Mouse (Mus musculus): ENCODE measurements around the gene Nelfcd. TPM values are rescaled to one million over a fixed set of nuclear protein-coding genes. Genes with fewer than 3 reads are reported as not detected.

Gene Nelfcd
- total RNA-seq, 2 experiments from 2014 or later, result 77.8 to 88.0 TPM

GRCm38 (mm10) chr2:174436076-174436701, 20.6 kb downstream of the Nelfcd start:
- ATAC-seq (replicated peaks; ENCODE audit: low FRiP score, poor library complexity, severe bottlenecking), result no peak

DNA sequence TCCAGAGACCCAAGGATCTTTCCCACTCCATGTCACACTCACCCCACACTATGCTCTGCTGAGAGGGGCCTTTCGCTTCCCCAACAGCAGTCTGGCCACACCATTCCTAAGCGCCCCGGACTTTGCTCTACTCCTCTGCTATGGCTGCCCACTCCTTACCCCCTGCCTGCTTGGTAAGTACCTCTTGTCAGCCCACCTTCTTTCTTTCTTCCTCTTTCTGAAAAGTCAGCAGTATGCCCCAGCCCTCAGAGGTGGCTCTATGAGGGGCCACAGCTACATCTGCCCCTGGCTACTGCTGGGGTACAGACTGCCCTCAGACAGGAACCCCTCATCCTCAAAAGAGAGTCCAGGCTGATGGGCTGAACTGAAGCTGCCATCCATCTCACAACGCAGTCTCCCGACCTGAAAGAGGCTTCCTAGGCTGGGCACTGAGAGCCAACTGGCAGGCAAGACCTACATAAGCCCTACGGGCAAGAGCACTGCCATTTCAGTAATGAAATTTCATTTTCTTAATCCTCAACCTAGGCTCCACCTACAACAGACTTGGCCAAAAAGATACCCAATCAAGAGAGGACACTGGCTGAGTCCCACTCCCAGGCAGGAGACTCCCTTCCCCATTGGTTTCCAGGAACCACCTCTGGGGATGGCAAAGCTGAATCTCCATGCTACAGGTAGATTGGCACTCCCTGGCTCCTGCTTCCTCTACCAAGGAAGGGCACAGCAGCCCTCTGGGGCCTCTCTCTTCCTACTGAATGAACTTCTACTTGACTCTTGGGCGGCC, 21.5 kb downstream of the Nelfcd start:
- ATAC-seq (replicated peaks; ENCODE audit: low FRiP score, poor library complexity, severe bottlenecking), result no peak

GRCm38 (mm10) chr2:174437697-174437982, 22.0 kb downstream of the Nelfcd start:
- no peak for ATAC-seq (replicated peaks; ENCODE audit: low FRiP score, poor library complexity, severe bottlenecking)

DNA sequence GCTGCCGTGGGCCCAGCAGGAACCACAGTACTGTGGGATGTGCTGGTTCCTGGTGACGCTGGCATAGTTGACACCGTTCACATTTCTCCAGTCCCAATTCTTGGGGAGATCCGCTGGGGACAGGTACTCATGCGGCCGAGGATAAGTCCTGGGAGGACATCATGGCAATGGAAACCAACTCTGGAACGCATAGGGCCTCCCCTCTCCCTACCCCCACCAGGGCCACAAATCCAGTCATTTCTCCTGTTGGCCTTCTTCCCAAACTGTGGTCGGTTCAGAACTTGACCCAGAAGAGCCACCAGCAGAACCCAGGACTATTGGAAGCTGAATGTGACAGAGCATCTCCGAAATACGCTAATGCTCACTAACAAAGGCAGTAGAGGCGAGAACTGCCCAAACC, 22.6 kb downstream of the Nelfcd start:
- ATAC-seq (replicated peaks; ENCODE audit: low FRiP score, poor library complexity, severe bottlenecking), result no peak

GRCm38 (mm10) chr2:174438737-174439449, 23.3 kb downstream of the Nelfcd start, which contains the start of gene Ctsz:
Gene Ctsz (minus strand): TSS chr2:174439039.
- ATAC-seq (replicated peaks; ENCODE audit: low FRiP score, poor library complexity, severe bottlenecking), result peak; percentile 90

- ATAC-seq (replicated peaks; ENCODE audit: low FRiP score, poor library complexity, severe bottlenecking), result no peak
These were observed 23.8 kb downstream of the Nelfcd start for GRCm38 (mm10) chr2:174439450-174439838.

DNA sequence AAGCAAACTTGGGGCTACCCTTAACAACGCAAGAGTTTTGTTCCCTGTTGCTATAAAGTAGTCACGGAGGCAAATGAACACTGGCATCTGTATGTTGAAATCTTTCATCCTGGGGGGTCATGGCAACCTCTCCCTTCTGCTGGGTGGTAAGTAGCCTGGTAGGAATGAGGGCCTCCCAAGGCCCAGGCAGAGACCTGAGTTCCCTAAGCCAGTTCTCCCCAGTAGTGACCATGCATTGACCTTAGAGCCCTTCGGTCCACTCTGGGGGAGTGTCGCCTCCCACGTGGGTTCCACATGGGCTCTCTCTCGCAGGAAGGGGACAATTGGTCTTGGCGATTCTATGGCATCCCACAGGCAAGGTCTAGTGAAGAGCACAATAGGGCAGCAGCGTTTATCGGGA, 24.4 kb downstream of the Nelfcd start:
- no peak for ATAC-seq (replicated peaks; ENCODE audit: low FRiP score, poor library complexity, severe bottlenecking)

- ATAC-seq (replicated peaks; ENCODE audit: low FRiP score, poor library complexity, severe bottlenecking), result no peak
These were observed 26.3 kb downstream of the Nelfcd start for GRCm38 (mm10) chr2:174441898-174442297.

DNA sequence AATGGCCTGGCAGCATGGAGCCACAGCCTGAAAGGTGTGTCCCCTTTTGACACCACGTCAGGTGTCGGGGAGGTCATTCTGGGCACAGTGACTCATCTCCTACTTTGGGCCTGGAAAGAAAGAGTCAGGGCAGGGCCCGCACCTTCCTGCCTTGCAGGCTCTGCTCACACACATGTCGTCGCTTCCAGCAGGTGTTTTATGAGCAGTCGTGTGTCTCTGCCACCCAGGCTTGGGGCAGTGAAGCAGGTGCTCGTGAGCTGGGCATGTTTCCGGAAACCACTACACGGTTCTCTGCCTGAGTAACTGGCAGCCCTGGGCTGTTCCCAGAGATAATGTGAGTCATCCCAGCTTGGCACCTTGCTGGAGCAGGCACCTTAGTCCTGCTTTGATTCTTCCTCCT, 26.9 kb downstream of the Nelfcd start:
- ATAC-seq (replicated peaks; ENCODE audit: low FRiP score, poor library complexity, severe bottlenecking), result no peak

DNA sequence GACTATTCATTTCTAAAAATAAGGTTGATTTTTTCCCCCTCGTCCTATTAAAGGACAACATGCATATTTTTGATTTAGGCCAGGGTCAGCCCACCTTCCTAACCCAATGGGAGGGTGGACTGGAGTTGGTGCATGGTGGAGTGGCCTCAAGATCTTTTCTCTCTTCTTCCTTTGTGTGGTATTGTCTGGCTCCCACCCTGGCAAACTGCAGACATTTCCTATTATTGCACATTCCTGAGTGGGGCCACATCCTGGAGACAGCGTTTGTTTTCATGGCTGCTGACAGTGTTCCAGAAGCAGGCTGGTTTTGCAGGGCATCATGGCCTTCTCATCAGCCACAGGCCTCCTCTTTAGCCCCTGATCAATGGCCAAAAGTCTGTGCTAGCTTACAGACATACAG, 27.4 kb downstream of the Nelfcd start:
- ATAC-seq (replicated peaks; ENCODE audit: low FRiP score, poor library complexity, severe bottlenecking), result no peak

DNA sequence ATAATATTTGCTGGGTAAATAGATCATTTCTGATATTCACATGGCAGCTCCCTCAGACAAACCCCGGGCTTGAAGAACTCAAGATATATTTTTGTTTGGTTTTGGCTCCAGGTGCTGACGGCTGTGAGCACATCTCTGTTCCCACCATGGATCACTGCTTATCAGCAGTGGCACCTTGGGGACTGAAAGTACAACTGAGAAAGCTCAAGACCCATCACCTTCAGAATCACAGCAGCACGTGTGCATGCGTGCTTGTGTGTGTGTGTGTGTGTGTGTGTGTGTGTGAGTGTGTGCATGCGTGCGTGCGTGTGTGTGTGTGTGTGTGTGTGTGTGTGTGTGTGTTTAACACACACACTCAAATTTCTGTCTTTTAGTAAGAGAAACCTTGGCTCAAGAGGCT, 28.8 kb downstream of the Nelfcd start:
- ATAC-seq (replicated peaks; ENCODE audit: low FRiP score, poor library complexity, severe bottlenecking), result no peak

GRCm38 (mm10) chr2:174445018-174445417, 29.4 kb downstream of the Nelfcd start:
- no peak for ATAC-seq (replicated peaks; ENCODE audit: low FRiP score, poor library complexity, severe bottlenecking)

GRCm38 (mm10) chr2:174446492-174446891, 30.9 kb downstream of the Nelfcd start:
- no peak for ATAC-seq (replicated peaks; ENCODE audit: low FRiP score, poor library complexity, severe bottlenecking)

DNA sequence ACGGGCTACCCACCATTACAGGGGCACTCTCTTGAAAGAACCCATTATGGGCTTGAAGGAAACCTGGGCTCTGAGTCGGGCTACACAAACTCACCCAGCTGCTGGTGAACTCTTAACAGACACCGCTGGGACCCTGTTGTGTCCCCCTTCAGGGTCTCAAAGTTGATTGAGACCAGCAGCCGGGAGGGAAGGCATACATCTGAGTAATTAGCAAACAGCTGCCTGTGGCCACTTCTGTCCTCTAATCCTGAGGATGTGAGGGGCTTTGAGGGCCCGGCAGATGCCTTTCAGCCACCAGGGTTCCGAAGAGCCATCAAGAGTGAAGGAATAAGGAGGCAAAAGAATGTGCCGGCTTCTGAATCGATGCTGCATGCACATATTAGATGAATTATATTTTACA, 31.3 kb downstream of the Nelfcd start:
- no peak for ATAC-seq (replicated peaks; ENCODE audit: low FRiP score, poor library complexity, severe bottlenecking)

- ATAC-seq (replicated peaks; ENCODE audit: low FRiP score, poor library complexity, severe bottlenecking), result no peak
These were observed 32.8 kb downstream of the Nelfcd start for GRCm38 (mm10) chr2:174448405-174448804.

DNA sequence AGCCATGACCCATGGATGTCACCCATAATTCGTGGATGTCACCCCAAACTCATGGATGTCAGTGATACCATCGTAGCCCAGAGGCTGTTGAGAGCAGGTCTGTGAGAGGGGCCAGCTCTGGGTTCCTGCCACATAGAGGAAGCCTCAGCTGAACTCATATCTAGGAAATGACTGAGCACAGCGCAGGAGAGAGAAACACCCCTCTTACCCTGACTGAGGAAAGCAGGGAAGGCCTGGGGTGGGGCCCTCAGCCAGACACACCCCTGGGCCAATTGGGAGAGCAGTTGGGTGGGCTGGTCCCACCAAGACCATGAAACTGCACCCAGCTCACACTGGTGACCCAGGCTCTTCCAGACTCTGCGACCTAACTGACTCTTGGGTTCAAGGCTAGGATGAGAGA, 34.7 kb downstream of the Nelfcd start, which contains the start of gene Tubb1:
Gene Tubb1 (plus strand): TSS at position 343 of the 400 bp plus-strand sequence.
- ATAC-seq (replicated peaks; ENCODE audit: low FRiP score, poor library complexity, severe bottlenecking), result no peak

- ATAC-seq (replicated peaks; ENCODE audit: low FRiP score, poor library complexity, severe bottlenecking), result peak; percentile 96
These were observed 38.1 kb downstream of the Nelfcd start for GRCm38 (mm10) chr2:174453681-174454080.

DNA sequence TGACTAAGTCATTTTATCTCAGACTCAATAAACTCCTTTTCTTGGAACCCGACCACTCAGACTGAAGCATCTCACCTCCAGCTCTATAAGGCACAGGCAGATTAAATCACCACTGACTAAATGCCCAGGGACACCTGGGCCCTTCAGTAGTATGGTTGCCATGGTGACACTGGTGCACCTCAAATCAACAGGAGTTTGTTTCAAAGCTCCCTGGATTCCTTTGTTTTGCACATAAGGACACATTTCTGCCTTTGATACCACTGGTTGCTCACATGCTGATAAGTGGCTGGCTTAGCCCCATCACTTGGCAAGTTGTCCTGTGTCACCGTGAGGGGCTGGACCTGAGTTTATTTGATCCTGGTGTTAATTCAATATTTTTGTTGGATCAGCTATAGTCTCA, 43.8 kb downstream of the Nelfcd start:
- ATAC-seq (replicated peaks; ENCODE audit: low FRiP score, poor library complexity, severe bottlenecking), result no peak

DNA sequence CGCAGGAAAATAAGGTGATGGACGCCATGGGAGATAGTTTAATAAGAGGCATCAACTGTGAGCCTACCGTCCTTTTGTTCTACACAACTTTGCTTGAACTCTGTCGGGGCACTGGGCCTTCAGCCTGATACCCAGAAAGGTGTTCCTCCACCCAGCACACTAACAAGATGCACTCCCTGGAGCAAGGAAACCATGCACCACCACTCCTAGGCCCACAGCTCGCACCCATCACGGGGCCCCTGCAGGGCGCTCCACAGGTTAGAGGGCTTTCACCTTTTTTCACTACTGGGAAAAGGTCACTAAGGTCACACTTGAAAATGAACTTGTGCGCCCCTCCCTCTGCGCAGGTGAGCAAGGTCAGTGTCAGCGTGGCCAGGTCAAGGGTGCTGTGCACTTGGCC, 47.8 kb downstream of the Nelfcd start:
- 0 out of 2 replicates have a peak, but pooled peaks have one; percentile 20 for ATAC-seq (replicated peaks; ENCODE audit: low FRiP score, poor library complexity, severe bottlenecking)

GRCm38 (mm10) chr2:174463789-174464523, 48.4 kb downstream of the Nelfcd start, which contains the start of gene Atp5e:
Gene Atp5e (minus strand): TSS chr2:174464105.
- ATAC-seq (replicated peaks; ENCODE audit: low FRiP score, poor library complexity, severe bottlenecking), result peak; percentile 100

All from erythroid progenitor cell, adult 5-6 weeks (primary cell).